Mouse (Mus musculus) liver, adult 2 months (tissue): ENCODE measurements at regions not wholly inside any gene's neighbourhood (a gene's known extent, or its start where the extent isn't known, plus 50 kb on each side); places are given as distances from the start of the nearest gene placed in this dataset.
"Not testable (repeated sequence)": the region's sequence is repeated elsewhere in the genome, so short reads cannot be mapped to it uniquely, and the experiment has no call there.

Experiments used
- DNase-seq: peaks from one replicate; pipeline ENCODE4 v3.0.0-alpha.2; 2011; ENCODE audit warnings: low read depth, low spot score; ENCODE audit errors: extremely low read depth
- H3K27ac ChIP-seq: fragments of 200-500 bp; replicated peaks from 2 replicates; pipeline ENCODE4 v1.5.1; 2012; ENCODE audit warnings: low read depth, mild to moderate bottlenecking, control low read depth, inconsistent platforms, low read length; ENCODE audit not compliant: insufficient read depth
- H3K27me3 ChIP-seq: fragments of 200-500 bp; 2 replicates; pipeline ENCODE4 v1.6.1; 2012; ENCODE audit warnings: mild to moderate bottlenecking, moderate library complexity, low read length, inconsistent platforms; ENCODE audit not compliant: control insufficient read depth, insufficient read depth
- H3K36me3 ChIP-seq: fragments of 200-500 bp; 2 replicates; pipeline ENCODE4 v1.6.1; 2012; ENCODE audit warnings: low read length, inconsistent platforms; ENCODE audit not compliant: control insufficient read depth, insufficient read depth
- H3K4me1 ChIP-seq: fragments of 200-500 bp; 2 replicates; pipeline ENCODE4 v1.6.1; 2011; ENCODE audit warnings: low read length; ENCODE audit not compliant: control insufficient read depth, insufficient read depth
- H3K4me3 ChIP-seq: fragments of 200-500 bp; 2 replicates; pipeline ENCODE4 v1.5.1; 2011; ENCODE audit warnings: low read depth, mild to moderate bottlenecking, control low read depth, low read length, moderate library complexity; ENCODE audit not compliant: insufficient read depth
- H3K79me2 ChIP-seq: fragments of 200-500 bp; 2 replicates; pipeline ENCODE4 v1.6.1; 2012; ENCODE audit warnings: inconsistent platforms, mild to moderate bottlenecking, low read length, moderate library complexity; ENCODE audit not compliant: control insufficient read depth, insufficient read depth
- H3K9ac ChIP-seq: fragments of 200-500 bp; 2 replicates; pipeline ENCODE4 v1.6.1; 2012; ENCODE audit warnings: low read depth, mild to moderate bottlenecking, control low read depth, inconsistent platforms, low read length
- CTCF ChIP-seq: fragments of 200-500 bp; IDR thresholded peaks from 2 replicates; pipeline ENCODE4 v1.5.1; 2011; ENCODE audit warnings: low read depth, low read length, control low read depth
- POLR2A ChIP-seq: fragments of 200-500 bp; IDR thresholded peaks from 2 replicates; pipeline ENCODE4 v1.6.1; 2011; ENCODE audit warnings: low read length, control low read depth; ENCODE audit not compliant: insufficient read depth; ENCODE audit errors: extremely low read depth
- WGBS: fragments of 180-500 bp; shearing (Covaris S2); methylation state at CpG from one replicate; pipeline ENCODE4 v1.1.7; 2018; 5-methylcytosine and 5-hydroxymethylcytosine counted together

GRCm38 (mm10) chr10:126320831-126321230 is 354.9 kb downstream of the Lrig3 start:
- no peak for DNase-seq
- TF ChIP-seq CTCF (no peak), POLR2A (no peak)
- Histone ChIP-seq H3K9ac (no peak overlapping the region), H3K27ac (no peak overlapping the region), H3K79me2 (no peaks in the 10 kb centered on the region), H3K27me3 (no peaks in the 10 kb centered on the region), H3K36me3 (no peaks in the 10 kb centered on the region), H3K4me1 (no peaks in the 10 kb centered on the region), H3K4me3 (no peak overlapping the region)
- WGBS, result 91% methylated on average over 9 of the region's 9 CpGs

- no peaks in the 10 kb centered on the region for H3K27me3 ChIP-seq
- H3K36me3 ChIP-seq, result no peaks in the 10 kb centered on the region
- DNase-seq, result no peak
- no peak overlapping the region for H3K9ac ChIP-seq
- H3K4me3 ChIP-seq, result no peak overlapping the region
- TF ChIP-seq POLR2A, result no peak
- no peak for TF ChIP-seq CTCF
- H3K4me1 ChIP-seq, result no peaks in the 10 kb centered on the region
- WGBS, result 43% methylated on average over 10 of the region's 10 CpGs
- no peak overlapping the region for H3K27ac ChIP-seq
- no peaks in the 10 kb centered on the region for H3K79me2 ChIP-seq
These were observed 353.8 kb downstream of the Lrig3 start for GRCm38 (mm10) chr10:126319795-126320194.

- no peaks in the 10 kb centered on the region for H3K4me1 ChIP-seq
- H3K79me2 ChIP-seq, result no peaks in the 10 kb centered on the region
- no peak overlapping the region for H3K4me3 ChIP-seq
- no peak overlapping the region for H3K27ac ChIP-seq
- no peak overlapping the region for H3K9ac ChIP-seq
- H3K27me3 ChIP-seq, result no peaks in the 10 kb centered on the region
- no peak for TF ChIP-seq POLR2A
- no peaks in the 10 kb centered on the region for H3K36me3 ChIP-seq
- DNase-seq, result no peak
- 75% methylated on average over 1 of the region's 1 CpGs for WGBS
These were observed 334.0 kb downstream of the Lrig3 start for GRCm38 (mm10) chr10:126299962-126300361.

GRCm38 (mm10) chr10:126298211-126298610 is 332.2 kb downstream of the Lrig3 start:
- Histone ChIP-seq H3K4me3 (no peak overlapping the region), H3K27me3 (no peaks in the 10 kb centered on the region), H3K79me2 (no peaks in the 10 kb centered on the region), H3K36me3 (no peaks in the 10 kb centered on the region), H3K27ac (no peak overlapping the region), H3K4me1 (no peaks in the 10 kb centered on the region), H3K9ac (no peak overlapping the region)
- DNase-seq, result no peak
- WGBS, result 71% methylated on average over 6 of the region's 6 CpGs
- TF ChIP-seq POLR2A (no peak), CTCF (no peak)

- Histone ChIP-seq H3K36me3 (no peaks in the 10 kb centered on the region), H3K27me3 (no peaks in the 10 kb centered on the region), H3K4me1 (no peaks in the 10 kb centered on the region), H3K4me3 (no peak overlapping the region), H3K79me2 (no peaks in the 10 kb centered on the region), H3K27ac (no peak overlapping the region), H3K9ac (no peak overlapping the region)
- DNase-seq, result no peak
- TF ChIP-seq CTCF (no peak), POLR2A (no peak)
- 75% methylated on average over 7 of the region's 7 CpGs for WGBS
These were observed 329.9 kb downstream of the Lrig3 start for GRCm38 (mm10) chr10:126295853-126296252.

GRCm38 (mm10) chr10:126291765-126292164 is 325.8 kb downstream of the Lrig3 start:
- Histone ChIP-seq H3K9ac (no peak overlapping the region), H3K36me3 (no peaks in the 10 kb centered on the region), H3K4me1 (no peaks in the 10 kb centered on the region), H3K27me3 (no peaks in the 10 kb centered on the region), H3K79me2 (no peaks in the 10 kb centered on the region), H3K27ac (no peak overlapping the region), H3K4me3 (no peak overlapping the region)
- DNase-seq, result no peak
- TF ChIP-seq POLR2A (no peak), CTCF (no peak)

GRCm38 (mm10) chr10:126285096-126285495 is 319.1 kb downstream of the Lrig3 start:
- not testable (repeated sequence) for H3K27ac ChIP-seq, H3K4me1 ChIP-seq, H3K27me3 ChIP-seq, H3K4me3 ChIP-seq, H3K9ac ChIP-seq, H3K79me2 ChIP-seq, H3K36me3 ChIP-seq, DNase-seq
- WGBS, result 94% methylated on average over 8 of the region's 13 CpGs
